Mouse (Mus musculus) T-cell, adult 2 months (primary cell): ENCODE results near the gene Chchd6.

Experiments
- DNase-seq: peaks from one replicate; pipeline ENCODE4 v3.0.0; 2022; ENCODE audit warnings: low spot score

Chchd6 gene

DNA sequence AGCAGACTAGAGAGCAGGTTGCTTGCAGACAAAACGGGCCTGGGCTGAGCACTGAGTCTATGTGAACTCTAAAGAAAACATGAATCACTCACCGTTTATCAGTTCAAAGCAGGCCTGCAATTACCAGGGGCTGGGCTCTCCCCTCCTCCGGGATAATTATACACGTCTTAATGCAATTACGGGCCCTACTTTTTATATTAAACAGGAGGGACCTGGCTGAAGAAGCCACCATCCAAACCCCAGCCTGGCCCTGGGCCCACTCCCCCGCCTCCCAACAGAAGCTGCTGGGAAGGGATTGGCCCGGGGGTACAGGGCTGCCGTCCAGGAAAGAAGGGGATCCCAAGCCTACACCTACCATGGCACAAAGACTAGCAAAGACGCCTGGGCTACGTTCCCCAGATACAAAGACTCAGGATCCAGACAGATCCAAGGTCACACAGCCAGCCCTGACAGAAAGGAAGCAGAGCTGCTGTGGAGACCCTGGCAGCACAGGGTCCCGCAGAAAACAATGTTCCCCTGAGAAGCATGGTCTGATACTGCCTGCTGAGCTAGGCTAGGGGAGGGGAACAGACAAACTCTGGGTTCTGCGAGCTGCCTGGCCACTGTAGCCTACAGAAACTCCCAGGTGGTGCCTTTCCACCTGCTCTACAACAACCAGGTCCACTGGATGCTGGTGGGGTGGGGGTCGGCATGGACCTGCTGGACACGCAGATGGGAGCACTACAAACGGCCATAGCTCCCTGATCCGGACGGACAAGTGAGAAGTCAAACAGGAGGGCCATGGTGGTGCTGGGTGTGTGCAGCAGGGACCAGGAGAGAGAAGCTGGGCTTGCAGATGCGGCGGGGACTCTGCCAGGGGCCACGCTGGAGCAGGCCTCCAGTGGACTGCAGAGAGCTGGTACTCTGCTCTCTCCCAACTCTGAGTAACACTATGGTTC, 235.4 kb downstream of the Chchd6 start:
- DNase-seq, result no peak

DNA sequence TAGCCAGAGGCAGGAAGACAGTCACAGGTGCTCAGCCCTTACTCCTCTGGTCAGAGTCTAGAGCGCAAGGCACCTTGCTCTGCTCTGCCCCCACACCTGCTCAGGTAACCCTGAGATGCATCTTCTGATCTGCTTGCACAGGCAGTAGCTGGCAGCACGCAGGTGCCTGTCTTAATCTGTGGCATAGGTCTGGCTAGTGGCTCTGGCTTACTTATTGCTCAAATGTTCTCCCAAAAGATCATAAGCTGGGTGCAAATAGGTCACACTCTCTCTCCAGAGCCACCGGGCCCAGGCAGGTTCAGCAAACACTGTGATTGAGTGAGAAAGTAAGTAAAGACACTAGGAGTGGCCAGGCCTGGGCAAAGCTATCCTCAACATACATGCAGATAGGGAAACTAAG, 236.3 kb downstream of the Chchd6 start:
- DNase-seq, result no peak

DNA sequence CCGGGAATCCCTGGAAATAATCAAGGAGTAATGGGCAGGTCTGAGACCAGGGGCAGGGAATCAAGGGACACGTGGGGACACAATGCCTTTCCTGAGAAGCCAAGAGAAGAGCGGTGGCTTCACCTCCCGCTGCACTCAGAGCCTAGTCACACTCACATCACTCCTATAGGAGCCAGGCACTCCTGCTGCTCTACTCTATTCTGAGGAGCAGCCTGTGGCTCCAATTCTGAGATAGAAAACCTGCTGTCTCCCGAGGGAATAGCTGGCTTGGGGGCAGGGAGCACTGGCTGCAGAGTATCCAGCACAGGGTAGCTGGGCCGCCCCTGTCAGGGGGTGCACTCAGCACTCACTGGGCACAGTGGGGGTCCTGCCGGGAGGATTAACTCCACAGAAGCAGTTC, 239.8 kb downstream of the Chchd6 start:
- DNase-seq, result no peak

DNA sequence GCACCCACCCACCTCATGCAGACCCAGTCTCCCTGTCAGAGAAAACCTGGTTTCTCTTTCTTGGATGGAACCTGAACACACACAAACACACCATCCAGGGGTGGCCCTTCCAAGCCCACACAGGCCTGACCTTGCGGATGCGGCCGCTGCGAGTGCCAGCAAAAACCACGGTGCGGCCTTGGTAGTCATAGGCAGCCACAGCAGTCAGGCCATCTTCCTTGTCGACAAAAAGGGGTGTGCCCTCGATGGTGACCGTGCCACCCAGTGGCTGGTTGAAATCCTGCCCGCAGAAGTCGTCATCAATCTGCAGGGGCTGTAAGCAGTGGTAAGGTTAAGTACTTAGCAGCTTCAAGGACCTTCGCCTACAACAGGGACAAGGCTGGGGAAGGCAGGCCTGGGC, 240.7 kb downstream of the Chchd6 start:
- DNase-seq, result no peak

DNA sequence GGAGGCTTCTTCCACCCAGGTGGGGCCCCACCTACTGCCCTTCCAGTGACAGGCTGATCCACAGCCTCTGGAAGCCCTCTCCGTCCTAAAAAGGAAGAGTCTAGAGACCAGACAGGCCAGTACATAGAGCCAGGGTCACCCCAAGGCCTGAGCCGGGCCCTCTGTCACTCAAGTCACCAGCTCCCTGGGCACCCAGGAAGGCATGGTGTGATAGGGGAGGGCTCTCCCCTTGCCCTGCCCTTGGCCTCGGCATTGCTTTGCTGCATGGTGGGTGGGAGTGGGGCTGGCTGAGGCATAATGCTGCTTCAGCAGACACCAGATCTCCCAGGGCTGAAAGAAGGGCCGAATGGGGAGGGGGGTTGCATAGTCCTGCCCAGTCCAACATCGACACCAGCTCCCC, 241.4 kb downstream of the Chchd6 start:
- DNase-seq, result no peak

DNA sequence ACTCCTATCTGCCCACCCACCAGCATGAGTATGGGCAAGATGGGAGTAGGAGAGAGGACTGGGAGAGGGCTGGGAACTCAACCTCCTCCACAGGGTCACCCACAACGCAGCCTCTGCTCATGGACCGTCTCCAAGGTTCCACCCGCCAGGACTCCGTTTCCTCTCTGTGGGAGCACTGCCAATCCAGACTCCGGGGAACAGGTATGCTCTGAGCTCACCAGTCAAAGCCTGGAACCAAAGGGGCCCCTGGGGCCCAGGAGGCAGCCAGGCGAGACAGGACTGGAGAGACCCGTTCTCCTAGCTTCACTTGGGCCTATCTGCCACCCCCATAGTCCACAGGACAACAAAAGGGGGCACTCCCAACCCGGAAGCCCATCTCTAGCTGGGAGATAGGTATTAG, 242.4 kb downstream of the Chchd6 start:
- DNase-seq, result no peak

DNA sequence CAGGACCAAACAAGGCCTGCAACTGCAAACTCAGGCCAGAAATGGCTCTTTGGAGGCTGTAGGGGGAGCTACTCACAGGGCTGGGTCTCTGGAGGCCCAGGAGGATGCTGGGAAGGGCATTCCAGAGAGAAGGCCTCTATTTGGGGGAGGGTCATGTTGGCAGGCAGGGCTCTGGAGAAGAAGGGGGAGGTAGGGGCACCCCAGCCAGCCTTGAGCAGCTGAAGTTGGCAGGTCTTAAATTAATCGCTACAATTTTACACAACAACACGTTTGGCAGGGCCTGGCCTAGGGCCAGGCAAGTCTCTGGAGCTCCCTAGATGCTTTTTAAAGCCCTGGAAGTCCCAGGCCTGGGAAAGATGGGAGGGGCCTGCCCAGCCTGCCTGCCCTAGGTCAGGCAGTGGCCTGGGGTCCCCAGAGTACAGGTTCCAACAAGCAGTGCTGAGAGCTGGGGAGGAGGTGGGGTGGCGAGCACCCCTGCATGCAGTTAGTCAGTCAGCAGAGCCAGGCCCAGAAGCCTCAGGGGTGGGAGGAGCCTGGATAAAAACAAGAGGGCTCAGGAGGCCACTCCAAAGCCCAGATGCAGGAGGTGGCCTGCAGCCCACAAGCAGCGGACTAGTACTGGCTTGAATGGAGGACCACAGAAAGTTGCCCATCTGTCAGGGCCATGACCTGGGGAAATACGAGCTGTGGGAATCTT, 243.9 kb downstream of the Chchd6 start:
- no peak for DNase-seq

DNA sequence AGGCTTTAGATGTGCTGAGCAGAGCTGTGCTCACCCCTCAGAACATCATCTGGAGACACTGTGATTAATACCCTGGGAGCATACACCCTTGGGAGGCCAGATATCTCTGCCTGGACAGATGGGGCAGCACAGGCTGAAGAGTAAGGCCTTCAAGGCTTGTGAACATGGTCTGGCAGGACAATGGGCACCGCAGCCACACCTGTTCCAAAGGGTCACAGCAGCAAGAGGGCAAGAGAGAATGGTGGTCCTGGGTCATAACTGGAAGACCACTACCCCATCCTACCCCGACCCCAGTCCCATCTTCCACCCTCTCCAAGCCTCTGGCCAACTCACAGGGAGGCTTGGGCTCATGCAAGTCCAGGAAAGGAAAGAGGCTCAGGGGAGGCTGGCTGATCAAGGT, 244.9 kb downstream of the Chchd6 start:
- no peak for DNase-seq

DNA sequence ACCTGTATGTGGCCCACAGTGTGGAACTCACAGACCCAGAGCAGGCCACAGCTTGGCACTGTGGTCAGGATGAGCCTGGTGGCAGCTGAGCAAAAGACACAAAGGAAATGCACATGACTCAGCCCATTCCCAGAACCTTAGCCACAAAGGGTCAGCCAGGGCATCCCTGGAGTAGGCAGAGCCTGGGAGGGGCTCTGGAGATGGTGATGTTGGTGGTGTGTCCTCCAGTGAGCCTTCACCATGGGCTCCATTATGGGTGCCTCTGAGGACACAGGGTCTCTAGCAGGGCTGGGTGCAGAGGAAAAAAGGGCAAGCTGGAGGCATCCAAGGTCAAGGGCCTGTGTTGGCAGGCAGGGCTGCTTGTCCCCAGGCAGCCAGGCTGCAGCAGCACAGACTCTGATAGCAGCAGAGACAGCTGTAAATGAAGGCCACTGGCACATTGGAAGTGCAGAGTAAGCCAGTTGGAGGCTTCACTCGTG, 245.4 kb downstream of the Chchd6 start:
- DNase-seq, result no peak

DNA sequence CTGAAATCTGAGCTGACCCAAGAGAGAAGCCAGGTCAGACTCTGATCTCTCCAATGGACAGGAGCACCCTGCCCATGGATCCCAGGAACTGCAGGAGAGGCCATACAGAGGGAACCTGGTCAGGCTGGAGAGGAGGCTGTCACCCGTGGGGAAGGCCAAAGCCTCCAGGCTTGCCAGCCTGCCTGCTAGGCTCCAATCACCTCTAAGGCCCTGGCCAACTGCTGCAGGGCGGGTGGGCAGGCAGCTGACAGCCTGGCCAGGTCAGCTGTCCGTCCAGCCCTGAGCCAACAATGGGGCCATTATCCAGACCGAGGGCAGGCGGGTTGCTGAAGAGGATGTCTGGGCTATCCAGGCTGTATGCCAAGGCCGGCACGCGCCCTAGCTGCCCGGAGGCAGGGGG, 247.1 kb downstream of the Chchd6 start:
- no peak for DNase-seq

DNA sequence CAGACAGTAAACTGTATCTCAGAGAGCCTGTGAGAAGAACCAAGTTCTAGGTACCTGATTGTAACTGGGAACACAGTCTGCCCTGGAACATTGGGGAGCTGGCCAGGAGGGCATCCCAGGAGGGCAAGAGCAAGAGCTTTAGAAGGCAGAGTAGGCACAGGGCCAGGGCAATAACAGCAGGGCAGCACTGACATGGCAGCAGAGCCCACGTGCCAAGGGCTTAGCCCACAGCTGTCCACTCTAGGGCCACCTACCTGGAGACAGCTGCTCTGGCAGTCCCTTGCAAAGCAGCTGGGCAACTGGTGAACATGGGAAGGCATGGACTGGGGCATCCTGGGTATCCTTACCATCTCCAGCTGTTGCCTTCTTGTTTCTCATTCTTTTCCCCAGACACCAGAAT, 247.7 kb downstream of the Chchd6 start:
- no peak for DNase-seq

DNA sequence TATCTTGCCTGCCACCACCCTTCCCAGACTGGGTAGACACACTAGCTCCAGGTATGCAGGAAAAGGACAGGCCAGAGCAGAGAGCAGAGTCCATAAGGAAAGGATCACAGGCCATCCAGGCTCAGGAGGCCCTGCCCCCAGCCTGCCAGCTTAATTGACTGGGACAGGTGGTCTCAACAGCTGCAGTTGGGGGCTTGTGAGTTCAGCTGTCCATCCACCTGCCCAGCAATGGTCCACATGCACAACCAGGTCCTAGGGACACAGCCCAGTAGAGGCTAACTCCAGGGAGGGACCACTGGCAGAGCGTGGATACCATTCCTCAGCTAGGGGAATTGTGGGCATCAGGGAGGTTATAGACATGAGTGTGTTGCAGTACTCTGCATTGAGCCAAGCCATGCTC, 249.6 kb downstream of the Chchd6 start:
- no peak for DNase-seq

DNA sequence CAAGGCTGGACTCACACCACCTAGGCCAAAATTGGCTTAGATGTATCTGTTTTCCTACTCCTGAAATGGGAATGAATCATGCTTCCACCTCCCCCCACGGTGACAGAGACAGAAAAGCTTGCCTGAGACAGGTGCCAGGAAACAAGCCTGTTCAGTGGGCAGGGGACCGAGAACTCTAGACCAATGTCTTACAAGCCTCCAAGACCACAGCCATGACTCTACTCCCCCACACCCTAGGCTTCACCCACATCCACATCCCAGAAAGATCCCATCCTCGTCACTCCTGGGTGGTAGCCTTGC, 250.0 kb downstream of the Chchd6 start:
- DNase-seq, result no peak

DNA sequence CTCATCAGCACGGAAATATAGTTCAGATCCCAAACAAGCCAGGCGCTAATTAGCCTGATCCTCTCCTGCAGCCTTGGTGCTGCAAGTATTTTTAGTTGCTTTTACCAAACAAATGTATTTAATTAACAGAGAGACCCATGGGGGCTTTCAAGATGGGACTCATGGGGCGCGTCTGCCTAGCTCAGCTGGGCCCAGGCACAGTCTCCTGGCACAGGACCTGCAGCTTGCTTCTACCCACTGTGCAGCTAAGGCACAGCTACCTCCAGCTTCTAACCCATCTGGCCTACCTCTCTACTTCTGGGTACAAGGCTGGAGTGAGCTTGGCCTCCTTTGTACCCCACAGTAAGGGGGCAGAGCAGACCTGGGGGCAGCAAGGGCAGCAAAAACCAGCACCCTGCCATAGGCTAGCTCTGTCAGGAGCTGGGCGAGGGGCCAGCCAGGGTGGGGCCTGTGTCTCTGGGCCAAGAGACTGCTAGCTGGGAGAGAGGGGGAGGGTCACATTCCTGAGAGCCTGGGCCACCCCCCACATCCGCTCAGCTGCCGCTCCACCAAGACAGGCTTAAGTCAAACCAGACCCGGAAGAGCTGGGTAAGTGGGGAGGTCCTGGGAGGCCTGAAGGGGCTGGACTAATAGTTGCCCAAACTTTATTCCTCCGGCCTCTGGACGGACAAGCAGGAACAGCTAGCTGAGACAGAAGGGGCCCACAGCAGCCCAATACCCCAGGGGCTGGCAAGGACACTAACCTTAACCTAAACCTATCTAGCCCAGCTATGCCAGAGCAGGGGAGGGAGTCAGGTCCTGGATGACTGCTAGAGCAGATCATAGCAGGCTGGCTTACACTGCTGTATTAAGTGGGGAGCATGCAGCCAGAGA, 250.6 kb downstream of the Chchd6 start:
- DNase-seq, result peak; percentile 44

DNA sequence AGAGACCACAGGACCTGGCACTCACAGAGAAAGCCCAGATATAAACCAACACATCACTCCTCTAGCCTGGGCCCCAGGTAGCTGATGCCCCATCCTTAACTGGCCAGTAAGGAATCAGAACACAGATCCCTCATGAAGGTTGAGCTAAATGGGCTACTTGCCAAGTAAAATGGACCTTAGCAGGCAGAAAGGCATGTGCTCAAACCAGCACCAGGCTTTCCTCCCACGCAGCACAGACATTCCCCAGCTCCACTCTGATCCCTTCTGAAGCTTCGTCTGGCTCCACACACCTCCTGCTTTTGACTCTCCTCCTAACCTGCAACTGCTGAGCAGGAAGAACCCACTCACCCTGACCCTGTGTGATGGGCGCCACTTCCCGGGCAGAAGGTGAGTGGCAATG, 253.5 kb downstream of the Chchd6 start:
- DNase-seq, result no peak

DNA sequence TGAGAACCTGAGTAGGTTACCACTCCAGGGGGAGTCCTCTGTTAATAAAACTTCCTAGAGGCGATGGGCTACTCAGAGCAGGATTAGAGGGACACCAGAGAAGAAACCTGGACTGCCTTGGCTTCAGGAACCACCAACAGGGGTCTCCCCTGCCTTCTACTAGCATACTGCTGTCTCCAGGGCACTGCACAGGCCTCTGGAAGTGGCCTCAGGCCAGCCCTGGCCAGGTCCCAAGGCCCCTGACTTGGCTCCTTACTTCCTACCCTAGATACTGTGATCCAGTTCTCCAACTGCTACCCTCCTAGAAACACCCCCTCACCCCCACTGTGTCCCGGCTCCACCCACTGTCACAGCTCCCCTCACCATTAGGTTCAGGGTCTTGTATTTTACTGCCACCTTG, 256.0 kb downstream of the Chchd6 start:
- no peak for DNase-seq

DNA sequence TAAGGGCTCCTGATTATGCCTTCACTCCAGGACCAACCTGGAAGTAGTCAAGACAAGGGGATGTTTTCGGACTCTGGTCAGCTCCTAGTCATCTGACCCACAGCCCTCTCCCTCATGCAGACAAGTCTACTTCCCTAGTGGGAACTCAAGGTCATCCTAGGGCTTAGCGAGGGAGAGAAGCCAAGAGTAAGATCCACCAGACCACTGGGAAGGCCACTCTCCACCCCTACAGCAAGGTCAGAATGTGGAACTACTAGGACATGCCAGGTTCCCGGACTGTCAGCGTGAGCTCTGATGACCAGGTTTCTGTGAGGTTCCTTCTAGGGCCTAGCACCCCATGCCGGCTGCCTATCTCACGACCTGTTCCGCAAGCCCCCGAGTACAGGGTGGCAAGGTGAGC, 256.7 kb downstream of the Chchd6 start:
- no peak for DNase-seq

DNA sequence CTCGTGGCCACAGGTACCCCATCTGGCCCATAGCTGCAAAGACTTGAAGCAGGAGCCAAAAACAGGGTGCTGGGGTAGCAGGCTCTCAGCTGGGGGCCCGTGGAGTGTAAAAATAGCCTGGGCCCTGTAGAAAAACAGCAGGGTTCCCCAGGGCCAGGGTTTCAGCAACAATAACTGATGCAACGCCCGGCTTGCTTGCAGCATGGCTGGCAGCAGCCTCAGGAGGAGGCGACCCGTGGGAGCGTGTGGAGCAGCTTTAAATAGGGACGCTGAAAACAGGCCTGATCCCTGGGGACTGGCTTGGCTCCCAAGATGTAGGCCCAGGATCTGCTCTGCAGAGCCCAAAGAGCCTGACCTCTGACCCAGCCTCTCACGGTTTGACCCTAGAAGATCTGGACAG, 257.9 kb downstream of the Chchd6 start:
- no peak for DNase-seq

DNA sequence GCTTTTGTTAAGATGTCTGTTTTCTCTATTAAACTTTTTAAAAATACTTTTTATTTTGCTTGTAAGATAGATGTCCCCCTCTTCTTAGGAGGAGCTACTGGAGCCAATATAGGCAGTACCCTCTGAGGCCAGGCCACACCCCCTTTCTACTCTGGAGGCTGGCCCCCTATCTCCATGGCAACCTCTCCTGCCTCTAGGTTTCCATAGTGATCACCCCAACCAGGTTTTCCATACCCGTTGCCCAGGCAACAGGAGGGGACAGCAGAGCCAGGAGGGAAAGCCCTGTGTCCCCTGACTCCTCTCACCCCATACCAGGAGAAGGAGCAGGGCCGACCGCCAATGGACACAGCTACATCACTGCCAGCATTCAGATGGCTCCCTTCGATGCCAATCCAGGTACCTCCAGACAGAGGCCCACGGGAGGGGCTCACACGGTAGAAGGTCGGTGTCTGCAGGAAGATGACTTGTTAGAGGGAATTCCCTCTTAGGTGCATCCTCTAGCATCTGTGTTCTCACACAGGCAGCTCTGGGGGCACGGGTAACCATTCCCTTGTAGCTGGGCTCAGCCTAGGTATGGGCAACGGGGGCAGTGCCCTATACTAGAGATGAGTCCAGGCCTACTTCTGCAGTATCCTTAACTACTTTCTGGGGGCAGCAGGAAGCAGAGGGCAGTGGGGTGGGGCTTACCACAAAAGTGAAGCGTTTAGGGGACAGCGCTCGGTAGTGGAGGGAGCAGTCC, 261.3 kb downstream of the Chchd6 start:
- DNase-seq, result no peak
